Mouse (Mus musculus) neutrophil, adult 59 days (primary cell): Measurements from ENCODE around the gene Gm5169. TPM values are rescaled to one million over a fixed set of nuclear protein-coding genes. Genes with fewer than 3 reads are reported as not detected.

Experiments
- total RNA-seq, 2 experiments: library from RNA; stranded (reverse); gene quantifications; 1 replicate in 1 of 2; 2 replicates in 1 of 2; pipeline ENCODE4 v1.2.4; 2023

Gm5169 gene
- total RNA-seq: not detected

GRCm38 (mm10) chrX:25301355-25301754 lies at the start of gene Gm5169:
TSS of gene Gm5169 (minus strand) at chrX:25301455.

